Mouse (Mus musculus) kidney, postnatal 14 days (tissue): ENCODE results near the gene Negr1.

Experiments used
- DNase-seq: peaks from one replicate; pipeline ENCODE4 v3.0.0; 2022; ENCODE audit warnings: mixed read lengths

The Negr1 gene

GRCm38 (mm10) chr3:156690059-156690605 lies 128.5 kb downstream of the Negr1 start:
- no peak for DNase-seq

GRCm38 (mm10) chr3:156698687-156699086 lies 137.1 kb downstream of the Negr1 start:
- no peak for DNase-seq

GRCm38 (mm10) chr3:156703241-156703640 lies 141.6 kb downstream of the Negr1 start:
- no peak for DNase-seq

GRCm38 (mm10) chr3:156710240-156710639 lies 148.6 kb downstream of the Negr1 start:
- peak; percentile 4 for DNase-seq

GRCm38 (mm10) chr3:156710693-156711092 lies 149.1 kb downstream of the Negr1 start:
- no peak for DNase-seq

GRCm38 (mm10) chr3:156736335-156736734 lies 174.7 kb downstream of the Negr1 start:
- DNase-seq, result no peak

- no peak for DNase-seq
Observed at GRCm38 (mm10) chr3:156739529-156739928, 177.9 kb downstream of the Negr1 start.

- DNase-seq, result no peak
Observed at GRCm38 (mm10) chr3:156743266-156743665, 181.7 kb downstream of the Negr1 start.

GRCm38 (mm10) chr3:156745218-156745770 lies 183.7 kb downstream of the Negr1 start:
- DNase-seq, result no peak

- no peak for DNase-seq
Observed at GRCm38 (mm10) chr3:156747456-156747855, 185.9 kb downstream of the Negr1 start.

GRCm38 (mm10) chr3:156753780-156754373 lies 192.3 kb downstream of the Negr1 start:
- DNase-seq, result no peak

- DNase-seq, result no peak
Observed at GRCm38 (mm10) chr3:156754790-156755530, 193.4 kb downstream of the Negr1 start.

- no peak for DNase-seq
Observed at GRCm38 (mm10) chr3:156765015-156765414, 203.4 kb downstream of the Negr1 start.

- no peak for DNase-seq
Observed at GRCm38 (mm10) chr3:156766171-156766845, 204.7 kb downstream of the Negr1 start.

GRCm38 (mm10) chr3:156771626-156772025 lies 210.0 kb downstream of the Negr1 start:
- DNase-seq, result no peak

GRCm38 (mm10) chr3:156772057-156772456 lies 210.5 kb downstream of the Negr1 start:
- DNase-seq, result no peak

GRCm38 (mm10) chr3:156784309-156784852 lies 222.8 kb downstream of the Negr1 start:
- no peak for DNase-seq

- no peak for DNase-seq
Observed at GRCm38 (mm10) chr3:156786355-156786754, 224.8 kb downstream of the Negr1 start.

- DNase-seq, result no peak
Observed at GRCm38 (mm10) chr3:156791234-156791633, 229.6 kb downstream of the Negr1 start.

- DNase-seq, result no peak
Observed at GRCm38 (mm10) chr3:156792743-156793142, 231.1 kb downstream of the Negr1 start.

- DNase-seq, result peak; percentile 25
Observed at GRCm38 (mm10) chr3:156794091-156794490, 232.5 kb downstream of the Negr1 start.

GRCm38 (mm10) chr3:156794610-156795009 lies 233.0 kb downstream of the Negr1 start:
- DNase-seq, result peak; percentile 9
